Mouse (Mus musculus) thymus, postnatal 10 days (tissue): Measurements from ENCODE around the gene Tank.

ENCODE experiments used
- DNase-seq, 2 experiments: peaks; one replicate each; pipeline ENCODE4 v3.0.0; 2021; ENCODE audit warnings: low spot score in 2 of 2

The Tank gene

DNA sequence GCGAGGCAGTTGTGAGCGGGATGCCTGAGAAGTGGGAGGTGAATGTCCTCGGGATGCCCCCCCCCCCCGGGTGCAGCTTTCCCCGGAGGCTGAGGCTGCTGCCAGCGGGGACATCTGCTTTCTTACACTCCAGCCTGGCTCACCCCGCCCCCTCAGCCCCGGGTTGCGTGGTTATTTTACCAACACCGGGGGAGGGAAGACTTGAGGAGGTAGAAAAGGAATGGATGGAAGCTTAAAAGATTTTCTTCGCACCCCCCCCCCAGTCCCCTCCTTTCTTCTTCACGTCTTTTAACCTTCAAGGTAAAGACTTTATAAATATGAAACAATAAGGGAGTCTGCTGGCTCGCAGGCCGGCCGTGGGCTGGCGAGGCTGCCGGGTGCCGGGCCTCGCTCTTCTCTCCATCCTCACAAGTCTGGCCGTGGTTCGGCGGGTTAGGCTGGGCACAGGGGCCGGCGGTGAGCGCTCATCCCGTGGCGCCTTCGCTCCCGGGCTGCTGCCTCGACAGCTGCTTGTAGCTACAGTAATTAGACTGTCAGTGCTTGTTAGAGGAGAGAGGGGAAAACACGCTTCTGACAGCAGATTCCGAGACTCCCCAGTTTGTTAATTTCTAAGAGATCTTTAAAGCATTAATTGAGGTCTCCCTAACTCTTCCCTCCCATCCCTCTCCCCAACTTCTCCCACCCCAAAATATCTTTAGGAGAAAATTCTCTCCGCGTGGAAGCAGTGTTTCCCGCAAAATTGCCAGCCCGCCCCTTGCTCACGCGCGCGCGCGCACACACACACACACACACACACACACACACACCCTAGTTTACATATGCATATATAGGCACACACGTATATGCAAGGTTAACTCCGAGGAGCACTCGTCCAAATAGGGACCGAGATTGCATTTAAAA lies 77.2 kb downstream of the Tank start:
- no peak for DNase-seq

GRCm38 (mm10) chr2:61656421-61657411 lies 78.3 kb downstream of the Tank start:
- DNase-seq, result peak in 1 of 2 experiments; percentile 50

- no peak for DNase-seq
These were observed 80.9 kb downstream of the Tank start for GRCm38 (mm10) chr2:61659254-61659653.

DNA sequence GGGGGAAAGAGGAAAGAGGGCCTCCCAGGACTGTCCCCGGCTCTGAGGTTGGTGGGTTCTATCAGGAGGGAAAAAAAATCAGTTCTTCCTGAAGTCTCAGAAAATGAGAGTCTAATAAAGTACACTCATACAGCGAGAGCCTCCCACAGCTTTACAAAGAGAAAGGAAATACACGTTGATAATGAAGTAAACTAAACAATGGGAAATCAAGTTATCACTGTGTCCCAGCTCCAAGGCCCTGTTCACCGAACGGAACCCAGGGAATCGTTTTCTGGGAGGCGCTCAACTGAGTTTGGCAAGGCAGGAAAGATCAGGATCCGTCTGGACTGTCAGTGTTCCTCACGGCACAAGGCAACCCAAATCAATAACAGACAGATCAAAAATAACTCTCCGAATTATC lies 84.4 kb downstream of the Tank start:
- DNase-seq, result no peak

GRCm38 (mm10) chr2:61663573-61664241 lies 85.3 kb downstream of the Tank start:
- no peak for DNase-seq

DNA sequence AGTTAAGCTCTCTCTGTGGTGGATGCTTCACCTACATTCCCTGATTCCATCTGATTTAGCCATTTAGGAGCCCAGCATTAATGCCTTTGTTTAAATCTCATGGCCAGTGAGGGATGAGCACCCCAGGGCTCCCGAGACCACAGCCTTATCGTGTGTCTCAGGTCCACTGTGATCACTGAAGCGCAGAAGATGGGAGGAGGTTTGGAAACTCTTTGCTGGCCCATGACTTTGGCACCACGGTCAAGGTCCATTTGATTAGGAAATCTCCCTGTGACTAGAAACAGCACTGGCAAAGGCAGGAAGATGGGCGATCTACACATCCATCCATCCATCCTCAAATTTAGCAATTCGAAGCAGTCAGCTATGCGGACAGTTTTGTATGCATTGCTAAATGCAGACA lies 89.0 kb downstream of the Tank start:
- DNase-seq, result no peak

DNA sequence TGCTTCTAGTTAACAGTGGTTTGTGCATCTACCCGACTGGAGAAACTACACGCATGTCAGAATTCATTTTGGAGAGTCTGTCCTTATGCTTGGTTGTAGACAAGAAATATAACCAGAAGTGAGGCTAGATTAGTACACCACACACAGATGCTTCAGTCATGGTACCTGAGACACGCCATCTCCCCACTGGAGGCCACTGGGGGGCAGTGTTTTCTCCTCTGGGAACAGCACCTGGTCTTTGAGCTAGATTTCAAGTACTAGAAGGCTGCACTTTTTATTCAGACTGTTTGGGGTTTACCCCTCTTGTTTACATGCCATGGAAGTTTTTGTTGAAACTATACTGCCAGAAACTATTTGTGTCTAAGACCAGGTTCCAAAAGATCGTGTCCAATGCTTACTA lies 89.9 kb downstream of the Tank start:
- DNase-seq, result peak; percentile 31 to 72

GRCm38 (mm10) chr2:61674555-61674954 lies 96.2 kb downstream of the Tank start:
- DNase-seq, result no peak

- no peak for DNase-seq
These were observed 103.2 kb downstream of the Tank start for GRCm38 (mm10) chr2:61681572-61681971.

DNA sequence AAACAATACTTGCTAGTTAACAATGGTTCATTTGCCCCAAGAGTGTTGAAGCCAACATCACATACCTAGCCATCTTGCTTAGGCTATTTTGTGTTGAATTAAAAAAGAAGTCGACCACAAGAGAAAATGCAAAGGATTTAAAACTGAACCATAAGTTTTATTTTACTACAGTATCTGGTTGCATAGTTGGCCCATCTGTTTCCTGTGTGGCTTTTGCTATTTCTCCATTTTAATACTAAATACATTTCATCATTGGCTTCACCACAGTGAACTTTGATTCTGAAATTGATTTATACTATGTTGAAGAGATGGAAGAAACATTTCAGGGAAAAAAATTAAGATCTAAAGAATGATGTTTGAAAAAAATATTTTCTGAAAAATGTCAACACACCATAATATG lies 108.1 kb downstream of the Tank start:
- DNase-seq, result no peak

DNA sequence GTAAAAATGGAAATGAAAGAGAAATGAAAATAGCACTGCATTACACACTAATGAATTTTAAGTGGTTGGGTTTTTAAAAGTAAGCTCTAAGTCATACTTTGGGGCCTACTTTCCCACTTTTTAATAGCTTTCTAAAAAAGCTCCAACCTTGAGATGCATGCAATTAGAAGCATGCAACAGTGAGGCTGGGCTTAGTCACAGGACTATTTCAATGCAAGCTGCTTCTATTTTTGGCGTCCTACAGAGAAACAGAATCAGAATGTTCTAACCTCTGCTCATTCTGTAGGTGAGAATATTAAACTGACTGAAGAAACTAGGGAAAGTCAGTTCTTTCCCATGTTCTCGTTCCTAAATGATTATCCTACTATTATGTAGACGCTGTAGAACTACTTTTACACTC lies 110.7 kb downstream of the Tank start:
- DNase-seq, result no peak
